Mouse (Mus musculus): ENCODE measurements at regions not wholly inside any gene's neighbourhood (a gene's known extent, or its start where the extent isn't known, plus 50 kb on each side); places are given as distances from the start of the nearest gene placed in this dataset.
A peak's percentile ranks its signal among the peaks of the same experiment; 100 is the strongest.
"Not testable (repeated sequence)": the region's sequence is repeated elsewhere in the genome, so short reads cannot be mapped to it uniquely, and the experiment has no call there.

GRCm38 (mm10) chr13:107810060-107810801 lies 234.0 kb upstream of the Smim15 start:
- ATAC-seq (ENCODE audit: low FRiP score), result no peak
- 86% methylated on average over 9 of the region's 9 CpGs for WGBS

GRCm38 (mm10) chr13:107808961-107809360 lies 235.3 kb upstream of the Smim15 start:
- H3K4me2 ChIP-seq, result no peak overlapping the region
- H3K36me3 ChIP-seq, result 0 out of 2 replicates have a peak, but pooled peaks cover 6% of the 10 kb centered on the region
- no peak overlapping the region for H3K4me3 ChIP-seq
- ATAC-seq (ENCODE audit: low FRiP score), result no peak
- 87% methylated on average over 2 of the region's 2 CpGs for whole genome bisulfite sequencing
- no peak overlapping the region for H3K9ac ChIP-seq
- no peaks in the 10 kb centered on the region for H3K9me3 ChIP-seq
- no peak overlapping the region for H3K27ac ChIP-seq
- H3K4me1 ChIP-seq (replicated peaks), result peaks cover 41% of the 10 kb centered on the region
- no peaks in the 10 kb centered on the region for H3K27me3 ChIP-seq

More at GRCm38 (mm10) chr13:107810060-107810801, 234.0 kb upstream of the Smim15 start:
- Histone ChIP-seq H3K36me3 (no peaks in the 10 kb centered on the region), H3K27me3 (no peaks in the 10 kb centered on the region), H3K4me1 (replicated peaks) (peaks cover 51% of the 10 kb centered on the region), H3K9me3 (no peaks in the 10 kb centered on the region), H3K9ac (no peak overlapping the region), H3K4me2 (no peak overlapping the region), H3K27ac (no peak overlapping the region), H3K4me3 (no peak overlapping the region)

GRCm38 (mm10) chr13:107804418-107804817 lies 239.8 kb upstream of the Smim15 start:
- no peak for ATAC-seq (ENCODE audit: low FRiP score)
- Histone ChIP-seq H3K9ac (no peak overlapping the region), H3K27me3 (no peaks in the 10 kb centered on the region), H3K4me2 (no peak overlapping the region), H3K36me3 (0 out of 2 replicates have a peak, but pooled peaks cover 6% of the 10 kb centered on the region), H3K27ac (no peak overlapping the region), H3K9me3 (no peaks in the 10 kb centered on the region), H3K4me1 (replicated peaks) (peaks cover 36% of the 10 kb centered on the region), H3K4me3 (no peak overlapping the region)
- 93% methylated on average over 1 of the region's 1 CpGs for WGBS

- Histone ChIP-seq H3K27ac (no peak overlapping the region), H3K36me3 (0 out of 2 replicates have a peak, but pooled peaks cover 2% of the 10 kb centered on the region), H3K9ac (no peak overlapping the region), H3K27me3 (no peaks in the 10 kb centered on the region), H3K4me2 (no peak overlapping the region), H3K4me3 (no peak overlapping the region), H3K4me1 (replicated peaks) (peaks cover 66% of the 10 kb centered on the region), H3K9me3 (no peaks in the 10 kb centered on the region)
- 25% methylated on average over 13 of the region's 13 CpGs for WGBS
- ATAC-seq (ENCODE audit: low FRiP score), result 0 out of 2 replicates have a peak, but pooled peaks have one; percentile 12
Measured at GRCm38 (mm10) chr13:107799199-107799945, 244.9 kb upstream of the Smim15 start.

- no peak overlapping the region for H3K4me3 ChIP-seq
- WGBS, result 67% methylated on average over 7 of the region's 7 CpGs
- no peak overlapping the region for H3K9ac ChIP-seq
- no peaks in the 10 kb centered on the region for H3K36me3 ChIP-seq
- no peak overlapping the region for H3K4me2 ChIP-seq
- peaks cover 72% of the 10 kb centered on the region for H3K4me1 ChIP-seq (replicated peaks)
- H3K27ac ChIP-seq, result 0 out of 2 replicates have a peak overlapping the region, but pooled peaks have one; percentile 35
- ATAC-seq (ENCODE audit: low FRiP score), result no peak
- no peaks in the 10 kb centered on the region for H3K27me3 ChIP-seq
- no peaks in the 10 kb centered on the region for H3K9me3 ChIP-seq
Measured at GRCm38 (mm10) chr13:107798144-107798543, 246.1 kb upstream of the Smim15 start.

GRCm38 (mm10) chr13:107795516-107795915 lies 248.7 kb upstream of the Smim15 start:
- peaks cover 82% of the 10 kb centered on the region for H3K4me1 ChIP-seq (replicated peaks)
- no peak for ATAC-seq (ENCODE audit: low FRiP score)

GRCm38 (mm10) chr13:107791770-107792169 lies 252.5 kb upstream of the Smim15 start:
- no peak overlapping the region for H3K9ac ChIP-seq
- ATAC-seq (ENCODE audit: low FRiP score), result no peak

More at GRCm38 (mm10) chr13:107795516-107795915, 248.7 kb upstream of the Smim15 start:
- Histone ChIP-seq H3K27ac (no peak overlapping the region), H3K36me3 (no peaks in the 10 kb centered on the region), H3K4me3 (no peak overlapping the region), H3K27me3 (no peaks in the 10 kb centered on the region), H3K9me3 (no peaks in the 10 kb centered on the region), H3K4me2 (no peak overlapping the region), H3K9ac (no peak overlapping the region)
- WGBS, result 68% methylated on average over 3 of the region's 3 CpGs

GRCm38 (mm10) chr13:107784971-107785370 lies 259.3 kb upstream of the Smim15 start:
- peaks cover 32% of the 10 kb centered on the region for H3K4me1 ChIP-seq (replicated peaks)
- H3K4me3 ChIP-seq, result no peak overlapping the region
- ATAC-seq (ENCODE audit: low FRiP score), result no peak
- H3K9ac ChIP-seq, result no peak overlapping the region
- H3K9me3 ChIP-seq, result no peaks in the 10 kb centered on the region
- H3K27ac ChIP-seq, result no peak overlapping the region
- peaks cover 6% of the 10 kb centered on the region; the same call in 1 of the 2 replicates for H3K36me3 ChIP-seq
- H3K4me2 ChIP-seq, result no peak overlapping the region
- WGBS, result 67% methylated on average over 5 of the region's 5 CpGs
- H3K27me3 ChIP-seq, result no peaks in the 10 kb centered on the region

More at GRCm38 (mm10) chr13:107791770-107792169, 252.5 kb upstream of the Smim15 start:
- H3K36me3 ChIP-seq, result peaks cover 6% of the 10 kb centered on the region; the same call in 1 of the 2 replicates
- WGBS, result 88% methylated on average over 9 of the region's 9 CpGs
- H3K27ac ChIP-seq, result no peak overlapping the region; the same call in 1 of the 2 replicates
- no peak overlapping the region for H3K4me3 ChIP-seq
- no peaks in the 10 kb centered on the region for H3K27me3 ChIP-seq
- no peak overlapping the region for H3K4me2 ChIP-seq
- no peaks in the 10 kb centered on the region for H3K9me3 ChIP-seq
- peaks cover 69% of the 10 kb centered on the region for H3K4me1 ChIP-seq (replicated peaks)

GRCm38 (mm10) chr13:107781741-107782140 lies 262.5 kb upstream of the Smim15 start:
- no peak overlapping the region for H3K9ac ChIP-seq
- no peak overlapping the region for H3K4me2 ChIP-seq
- H3K4me1 ChIP-seq (replicated peaks), result peaks cover 16% of the 10 kb centered on the region
- no peaks in the 10 kb centered on the region for H3K27me3 ChIP-seq
- no peak overlapping the region for H3K27ac ChIP-seq
- 92% methylated on average over 8 of the region's 8 CpGs for WGBS
- H3K4me3 ChIP-seq, result no peak overlapping the region
- H3K9me3 ChIP-seq, result no peaks in the 10 kb centered on the region
- H3K36me3 ChIP-seq, result no peaks in the 10 kb centered on the region
- no peak for ATAC-seq (ENCODE audit: low FRiP score)

- Histone ChIP-seq H3K4me1 (replicated peaks) (peaks cover 22% of the 10 kb centered on the region), H3K9me3 (no peaks in the 10 kb centered on the region), H3K27ac (no peak overlapping the region), H3K9ac (no peak overlapping the region), H3K36me3 (no peaks in the 10 kb centered on the region), H3K4me2 (no peak overlapping the region), H3K27me3 (no peaks in the 10 kb centered on the region), H3K4me3 (no peak overlapping the region)
- 95% methylated on average over 2 of the region's 2 CpGs for WGBS
- no peak for ATAC-seq (ENCODE audit: low FRiP score)
Measured at GRCm38 (mm10) chr13:107781221-107781620, 263.0 kb upstream of the Smim15 start.

- H3K4me3 ChIP-seq, result no peak overlapping the region
- H3K27me3 ChIP-seq, result no peaks in the 10 kb centered on the region
- no peaks in the 10 kb centered on the region for H3K36me3 ChIP-seq
- no peak overlapping the region for H3K27ac ChIP-seq
- 98% methylated on average over 4 of the region's 4 CpGs for WGBS
- H3K9ac ChIP-seq, result no peak overlapping the region
- no peaks in the 10 kb centered on the region for H3K9me3 ChIP-seq
- no peak overlapping the region for H3K4me2 ChIP-seq
- peaks cover 27% of the 10 kb centered on the region for H3K4me1 ChIP-seq (replicated peaks)
- ATAC-seq (ENCODE audit: low FRiP score), result no peak
Measured at GRCm38 (mm10) chr13:107779591-107779990, 264.7 kb upstream of the Smim15 start.

GRCm38 (mm10) chr13:107774499-107774898 lies 269.7 kb upstream of the Smim15 start:
- H3K9ac ChIP-seq; H3K27ac ChIP-seq; ATAC-seq (ENCODE audit: low FRiP score); H3K27me3 ChIP-seq; H3K4me3 ChIP-seq; H3K9me3 ChIP-seq; H3K36me3 ChIP-seq; H3K4me2 ChIP-seq: not testable (repeated sequence)
- 88% methylated on average over 19 of the region's 19 CpGs for WGBS
- H3K4me1 ChIP-seq (replicated peaks), result peaks cover 18% of the 10 kb centered on the region
